Mouse (Mus musculus): Measurements from ENCODE around the gene Wrap73. TPM values are rescaled to one million over a fixed set of nuclear protein-coding genes. Genes with fewer than 3 reads are reported as not detected.
A peak's percentile ranks its signal among the peaks of the same experiment; 100 is the strongest.

Wrap73 gene
- total RNA-seq, 2 experiments from 2014 or later = 15.4 to 20.5 TPM

- no peak for DNase-seq (ENCODE audit: low spot score in 2 of 2)
Measured at GRCm38 (mm10) chr4:154137139-154137538, 5.0 kb upstream of the Wrap73 start.

GRCm38 (mm10) chr4:154139671-154140181, 2.4 kb upstream of the Wrap73 start:
- DNase-seq (ENCODE audit: low spot score in 2 of 2) = no peak

GRCm38 (mm10) chr4:154140182-154140212, 2.2 kb upstream of the Wrap73 start, which contains the start of gene Trp73:
TSS of gene Trp73 (minus strand) at chr4:154140208.
- no peak for DNase-seq (ENCODE audit: low spot score in 2 of 2)

- DNase-seq (ENCODE audit: low spot score in 2 of 2) = no peak
Measured at GRCm38 (mm10) chr4:154140213-154141008, 1.8 kb upstream of the Wrap73 start.

GRCm38 (mm10) chr4:154141009-154141867, 934 bp upstream of the Wrap73 start:
- no peak for DNase-seq (ENCODE audit: low spot score in 2 of 2)

- no peak for DNase-seq (ENCODE audit: low spot score in 2 of 2)
Measured at GRCm38 (mm10) chr4:154144712-154145111, 2.5 kb downstream of the Wrap73 start.

GRCm38 (mm10) chr4:154146342-154146741, 4.2 kb downstream of the Wrap73 start:
- no peak for DNase-seq (ENCODE audit: low spot score in 2 of 2)

- no peak for DNase-seq (ENCODE audit: low spot score in 2 of 2)
Measured at GRCm38 (mm10) chr4:154154104-154154503, 11.9 kb downstream of the Wrap73 start.

GRCm38 (mm10) chr4:154156050-154156449, 13.9 kb downstream of the Wrap73 start:
- no peak for DNase-seq (ENCODE audit: low spot score in 2 of 2)

GRCm38 (mm10) chr4:154157970-154158662, 15.9 kb downstream of the Wrap73 start:
- no peak for DNase-seq (ENCODE audit: low spot score in 2 of 2)

GRCm38 (mm10) chr4:154159002-154159401, 16.8 kb downstream of the Wrap73 start:
- DNase-seq (ENCODE audit: low spot score in 2 of 2) = peak; percentile 68 to 83

GRCm38 (mm10) chr4:154159961-154160537, 17.9 kb downstream of the Wrap73 start:
- DNase-seq (ENCODE audit: low spot score in 2 of 2) = peak in 1 of 2 experiments; percentile 64

GRCm38 (mm10) chr4:154160538-154161390, 18.6 kb downstream of the Wrap73 start, which contains the start of gene Tprgl:
TSS of gene Tprgl (minus strand) at chr4:154160666.
- peak; percentile 95 to 97 for DNase-seq (ENCODE audit: low spot score in 2 of 2)

GRCm38 (mm10) chr4:154163296-154163695, 21.1 kb downstream of the Wrap73 start:
- DNase-seq (ENCODE audit: low spot score in 2 of 2) = peak; percentile 37 to 67

GRCm38 (mm10) chr4:154167053-154167452, 24.9 kb downstream of the Wrap73 start:
- peak; percentile 58 to 70 for DNase-seq (ENCODE audit: low spot score in 2 of 2)

- no peak for DNase-seq (ENCODE audit: low spot score in 2 of 2)
Measured at GRCm38 (mm10) chr4:154170021-154170420, 27.8 kb downstream of the Wrap73 start.

GRCm38 (mm10) chr4:154170506-154171150, 28.5 kb downstream of the Wrap73 start, which contains the start of gene Megf6:
TSS of gene Megf6 (plus strand) at chr4:154170730.
- DNase-seq (ENCODE audit: low spot score in 2 of 2) = peak; percentile 32 to 44

GRCm38 (mm10) chr4:154171151-154171930, 29.2 kb downstream of the Wrap73 start:
- no peak for DNase-seq (ENCODE audit: low spot score in 2 of 2)
